Mouse (Mus musculus): ENCODE results near the gene Osbpl5. TPM values are rescaled to one million over a fixed set of nuclear protein-coding genes. Genes with fewer than 3 reads are reported as not detected.
"Not testable (repeated sequence)": the region's sequence is repeated elsewhere in the genome, so short reads cannot be mapped to it uniquely, and the experiment has no call there.

Osbpl5 gene
- polyA plus RNA-seq, 1 experiment, result 75.0 TPM

GRCm38 (mm10) chr7:143691909-143692308 is 64.9 kb downstream of the Osbpl5 start:
- WGBS, result 97% methylated on average over 4 of the region's 4 CpGs
- TF ChIP-seq CTCF (conservative IDR thresholded peaks at IDR 0.05; ENCODE audit: insufficient read depth, insufficient read length, low read depth, low read length) (no peak), POLR2A (IDR thresholded peaks at IDR 0.05; ENCODE audit: low read depth, low read length) (no peak)
- Histone ChIP-seq H3K27me3 (replicated peaks; ENCODE audit: control insufficient read depth, insufficient read depth, low read length) (no peaks in the 10 kb centered on the region), H3K4me1 (ENCODE audit: control insufficient read depth, insufficient read depth, low read length) (no peaks in the 10 kb centered on the region), H3K4me3 (ENCODE audit: insufficient read depth, low read depth, low read length) (no peak overlapping the region), H3K36me3 (ENCODE audit: control insufficient read depth, insufficient read depth, low read length) (peaks cover 2% of the 10 kb centered on the region), H3K27ac (ENCODE audit: insufficient read depth, low read depth, low read length) (no peak overlapping the region)
- no peak for DNase-seq

GRCm38 (mm10) chr7:143691181-143691580 is 65.6 kb downstream of the Osbpl5 start:
- H3K36me3 ChIP-seq (ENCODE audit: control insufficient read depth, insufficient read depth, low read length), result peaks cover 2% of the 10 kb centered on the region
- no peaks in the 10 kb centered on the region for H3K27me3 ChIP-seq (replicated peaks; ENCODE audit: control insufficient read depth, insufficient read depth, low read length)
- no peak overlapping the region for H3K4me3 ChIP-seq (ENCODE audit: insufficient read depth, low read depth, low read length)
- no peak for DNase-seq
- no peak overlapping the region for H3K27ac ChIP-seq (ENCODE audit: insufficient read depth, low read depth, low read length)
- TF ChIP-seq CTCF (conservative IDR thresholded peaks at IDR 0.05; ENCODE audit: insufficient read depth, insufficient read length, low read depth, low read length) (no peak), POLR2A (IDR thresholded peaks at IDR 0.05; ENCODE audit: low read depth, low read length) (no peak)
- H3K4me1 ChIP-seq (ENCODE audit: control insufficient read depth, insufficient read depth, low read length), result no peaks in the 10 kb centered on the region
- WGBS, result 86% methylated on average over 5 of the region's 5 CpGs

GRCm38 (mm10) chr7:143689946-143690345 is 66.8 kb downstream of the Osbpl5 start:
- WGBS, result 89% methylated on average over 4 of the region's 4 CpGs
- Histone ChIP-seq H3K4me1 (ENCODE audit: control insufficient read depth, insufficient read depth, low read length) (no peaks in the 10 kb centered on the region), H3K36me3 (ENCODE audit: control insufficient read depth, insufficient read depth, low read length) (peaks cover 2% of the 10 kb centered on the region), H3K4me3 (ENCODE audit: insufficient read depth, low read depth, low read length) (no peak overlapping the region), H3K27me3 (replicated peaks; ENCODE audit: control insufficient read depth, insufficient read depth, low read length) (no peaks in the 10 kb centered on the region), H3K27ac (ENCODE audit: insufficient read depth, low read depth, low read length) (no peak overlapping the region)
- no peak for DNase-seq
- no peak for TF ChIP-seq POLR2A (IDR thresholded peaks at IDR 0.05; ENCODE audit: low read depth, low read length)
- TF ChIP-seq CTCF (conservative IDR thresholded peaks at IDR 0.05; ENCODE audit: insufficient read depth, insufficient read length, low read depth, low read length), result no peak

- Histone ChIP-seq H3K36me3 (ENCODE audit: control insufficient read depth, insufficient read depth, low read length) (peaks cover 2% of the 10 kb centered on the region), H3K27ac (ENCODE audit: insufficient read depth, low read depth, low read length) (no peak overlapping the region), H3K27me3 (replicated peaks; ENCODE audit: control insufficient read depth, insufficient read depth, low read length) (no peaks in the 10 kb centered on the region), H3K4me1 (ENCODE audit: control insufficient read depth, insufficient read depth, low read length) (no peaks in the 10 kb centered on the region), H3K4me3 (ENCODE audit: insufficient read depth, low read depth, low read length) (no peak overlapping the region)
- TF ChIP-seq CTCF (conservative IDR thresholded peaks at IDR 0.05; ENCODE audit: insufficient read depth, insufficient read length, low read depth, low read length) (no peak), POLR2A (IDR thresholded peaks at IDR 0.05; ENCODE audit: low read depth, low read length) (no peak)
- WGBS, result 76% methylated on average over 7 of the region's 7 CpGs
- no peak for DNase-seq
Measured at GRCm38 (mm10) chr7:143689481-143689880, 67.3 kb downstream of the Osbpl5 start.

- H3K27me3 ChIP-seq (replicated peaks; ENCODE audit: control insufficient read depth, insufficient read depth, low read length); H3K4me1 ChIP-seq (ENCODE audit: control insufficient read depth, insufficient read depth, low read length); H3K27ac ChIP-seq (ENCODE audit: insufficient read depth, low read depth, low read length); H3K4me3 ChIP-seq (ENCODE audit: insufficient read depth, low read depth, low read length); DNase-seq; H3K36me3 ChIP-seq (ENCODE audit: control insufficient read depth, insufficient read depth, low read length): not testable (repeated sequence)
- WGBS, result 74% methylated on average over 3 of the region's 3 CpGs
Measured at GRCm38 (mm10) chr7:143686676-143687075, 70.1 kb downstream of the Osbpl5 start.

GRCm38 (mm10) chr7:143686191-143686590 is 70.6 kb downstream of the Osbpl5 start:
- not testable (repeated sequence) for DNase-seq; H3K36me3 ChIP-seq (ENCODE audit: control insufficient read depth, insufficient read depth, low read length); H3K27ac ChIP-seq (ENCODE audit: insufficient read depth, low read depth, low read length); H3K4me1 ChIP-seq (ENCODE audit: control insufficient read depth, insufficient read depth, low read length); H3K27me3 ChIP-seq (replicated peaks; ENCODE audit: control insufficient read depth, insufficient read depth, low read length); H3K4me3 ChIP-seq (ENCODE audit: insufficient read depth, low read depth, low read length)
- 19% methylated on average over 4 of the region's 4 CpGs for WGBS

- peak; percentile 85 for DNase-seq
- no peaks in the 10 kb centered on the region for H3K4me1 ChIP-seq (ENCODE audit: control insufficient read depth, insufficient read depth, low read length)
- H3K27me3 ChIP-seq (replicated peaks; ENCODE audit: control insufficient read depth, insufficient read depth, low read length), result no peaks in the 10 kb centered on the region
- H3K4me3 ChIP-seq (ENCODE audit: insufficient read depth, low read depth, low read length), result peak within 1 kb of the TSS; percentile 50
- peak; percentile 51 for TF ChIP-seq POLR2A (IDR thresholded peaks at IDR 0.05; ENCODE audit: low read depth, low read length)
- TF ChIP-seq CTCF (conservative IDR thresholded peaks at IDR 0.05; ENCODE audit: insufficient read depth, insufficient read length, low read depth, low read length), result no peak
- H3K27ac ChIP-seq (ENCODE audit: insufficient read depth, low read depth, low read length), result no peak within 1 kb of the TSS
- 3% methylated on average over 35 of the region's 35 CpGs for WGBS
- no peaks in the 10 kb centered on the region; the same call in 1 of the 2 replicates for H3K36me3 ChIP-seq (ENCODE audit: control insufficient read depth, insufficient read depth, low read length)
Measured at GRCm38 (mm10) chr7:143685359-143686067, 71.3 kb downstream of the Osbpl5 start, which contains the start of gene Tnfrsf23. TSS of gene Tnfrsf23 (minus strand) at chr7:143685872.

- not testable (repeated sequence) for H3K36me3 ChIP-seq (ENCODE audit: control insufficient read depth, insufficient read depth, low read length); H3K4me3 ChIP-seq (ENCODE audit: insufficient read depth, low read depth, low read length); H3K27me3 ChIP-seq (replicated peaks; ENCODE audit: control insufficient read depth, insufficient read depth, low read length); H3K27ac ChIP-seq (ENCODE audit: insufficient read depth, low read depth, low read length); H3K4me1 ChIP-seq (ENCODE audit: control insufficient read depth, insufficient read depth, low read length)
- peak; percentile 55 for DNase-seq
- WGBS, result 54% methylated on average over 2 of the region's 2 CpGs
Measured at GRCm38 (mm10) chr7:143684569-143684968, 72.2 kb downstream of the Osbpl5 start.

All from kidney, adult 2 months (tissue).